Mouse (Mus musculus): ENCODE results near the gene Cracr2b. TPM values are rescaled to one million over a fixed set of nuclear protein-coding genes. Genes with fewer than 3 reads are reported as not detected.
A peak's percentile ranks its signal among the peaks of the same experiment; 100 is the strongest.

Gene Cracr2b
- polyA plus RNA-seq, 1 experiment from 2014 or later, result 8.3 TPM

- peak; percentile 56 for DNase-seq (ENCODE audit: low spot score)
- Histone ChIP-seq H3K4me1 (peaks cover 44% of the 10 kb centered on the region), H3K9me3 (no peaks in the 10 kb centered on the region), H3K27me3 (replicated peaks; ENCODE audit: low read depth, poor library complexity, severe bottlenecking) (peaks cover 99% of the 10 kb centered on the region), H3K36me3 (replicated peaks) (peaks cover 14% of the 10 kb centered on the region), H3K27ac (replicated peaks) (peak overlapping the region; percentile 72; the same call in 1 of the 2 replicates), H3K4me3 (peak overlapping the region; percentile 59)
- WGBS, result 2% methylated on average over 59 of the region's 59 CpGs
Observed at GRCm38 (mm10) chr7:141461521-141462332, 833 bp downstream of the Cracr2b start.

- Histone ChIP-seq H3K4me1 (peaks cover 50% of the 10 kb centered on the region), H3K4me3 (peak overlapping the region; percentile 59)
Observed at GRCm38 (mm10) chr7:141462333-141462821, 1.5 kb downstream of the Cracr2b start.

GRCm38 (mm10) chr7:141463824-141464602, 3.1 kb downstream of the Cracr2b start:
- WGBS, result 19% methylated on average over 12 of the region's 12 CpGs
- Histone ChIP-seq H3K9me3 (no peaks in the 10 kb centered on the region), H3K36me3 (replicated peaks) (peaks cover 8% of the 10 kb centered on the region), H3K27me3 (replicated peaks; ENCODE audit: low read depth, poor library complexity, severe bottlenecking) (peaks cover 81% of the 10 kb centered on the region), H3K27ac (replicated peaks) (no peak overlapping the region), H3K4me1 (peaks cover 67% of the 10 kb centered on the region), H3K4me3 (peak overlapping the region; percentile 48)
- no peak for DNase-seq (ENCODE audit: low spot score)

More at GRCm38 (mm10) chr7:141462333-141462821, 1.5 kb downstream of the Cracr2b start:
- peaks cover 14% of the 10 kb centered on the region for H3K36me3 ChIP-seq (replicated peaks)
- no peaks in the 10 kb centered on the region for H3K9me3 ChIP-seq
- H3K27me3 ChIP-seq (replicated peaks; ENCODE audit: low read depth, poor library complexity, severe bottlenecking), result peaks cover 96% of the 10 kb centered on the region
- WGBS, result 10% methylated on average over 5 of the region's 5 CpGs
- DNase-seq (ENCODE audit: low spot score), result peak; percentile 51
- H3K27ac ChIP-seq (replicated peaks), result no peak overlapping the region

- peak; percentile 52 for DNase-seq (ENCODE audit: low spot score)
- Histone ChIP-seq H3K9me3 (no peaks in the 10 kb centered on the region), H3K27me3 (replicated peaks; ENCODE audit: low read depth, poor library complexity, severe bottlenecking) (peaks cover 74% of the 10 kb centered on the region), H3K4me3 (peak overlapping the region; percentile 48), H3K27ac (replicated peaks) (peak overlapping the region; percentile 21; the same call in 1 of the 2 replicates), H3K4me1 (peaks cover 73% of the 10 kb centered on the region), H3K36me3 (replicated peaks) (peaks cover 8% of the 10 kb centered on the region)
- 2% methylated on average over 38 of the region's 38 CpGs for WGBS
Observed at GRCm38 (mm10) chr7:141464603-141465201, 3.8 kb downstream of the Cracr2b start.

- H3K4me3 ChIP-seq, result peak overlapping the region; percentile 48
- H3K4me1 ChIP-seq, result peaks cover 77% of the 10 kb centered on the region
- H3K27me3 ChIP-seq (replicated peaks; ENCODE audit: low read depth, poor library complexity, severe bottlenecking), result peaks cover 66% of the 10 kb centered on the region
- WGBS, result 30% methylated on average over 10 of the region's 10 CpGs
- DNase-seq (ENCODE audit: low spot score), result peak; percentile 42
- H3K9me3 ChIP-seq, result no peaks in the 10 kb centered on the region
- H3K27ac ChIP-seq (replicated peaks), result no peak overlapping the region; the same call in 1 of the 2 replicates
- peaks cover 16% of the 10 kb centered on the region for H3K36me3 ChIP-seq (replicated peaks)
Observed at GRCm38 (mm10) chr7:141465388-141466044, 4.6 kb downstream of the Cracr2b start.

GRCm38 (mm10) chr7:141466045-141466394, 5.1 kb downstream of the Cracr2b start:
- 74% methylated on average over 7 of the region's 7 CpGs for WGBS
- Histone ChIP-seq H3K4me1 (peaks cover 77% of the 10 kb centered on the region), H3K4me3 (0 out of 2 replicates have a peak overlapping the region, but pooled peaks have one; percentile 48), H3K27ac (replicated peaks) (no peak overlapping the region), H3K36me3 (replicated peaks) (peaks cover 21% of the 10 kb centered on the region), H3K9me3 (no peaks in the 10 kb centered on the region), H3K27me3 (replicated peaks; ENCODE audit: low read depth, poor library complexity, severe bottlenecking) (peaks cover 61% of the 10 kb centered on the region)
- DNase-seq (ENCODE audit: low spot score), result no peak

GRCm38 (mm10) chr7:141466607-141467148, 5.8 kb downstream of the Cracr2b start:
- Histone ChIP-seq H3K27me3 (replicated peaks; ENCODE audit: low read depth, poor library complexity, severe bottlenecking) (peaks cover 54% of the 10 kb centered on the region), H3K27ac (replicated peaks) (peak overlapping the region; percentile 92), H3K36me3 (replicated peaks) (peaks cover 28% of the 10 kb centered on the region), H3K9me3 (no peaks in the 10 kb centered on the region), H3K4me3 (peak overlapping the region; percentile 76), H3K4me1 (peaks cover 74% of the 10 kb centered on the region)
- 59% methylated on average over 10 of the region's 10 CpGs for WGBS
- no peak for DNase-seq (ENCODE audit: low spot score)

- Histone ChIP-seq H3K9me3 (no peaks in the 10 kb centered on the region), H3K4me1 (peaks cover 66% of the 10 kb centered on the region), H3K27me3 (replicated peaks; ENCODE audit: low read depth, poor library complexity, severe bottlenecking) (peaks cover 47% of the 10 kb centered on the region), H3K36me3 (replicated peaks) (peaks cover 34% of the 10 kb centered on the region), H3K4me3 (peak within 1 kb of the TSS; percentile 76), H3K27ac (replicated peaks) (peak within 1 kb of the TSS; percentile 92)
- peak; percentile 93 for DNase-seq (ENCODE audit: low spot score)
- WGBS, result under 1% methylated on average over 52 of the region's 52 CpGs
Observed at GRCm38 (mm10) chr7:141467230-141468030, 6.5 kb downstream of the Cracr2b start, which contains the start of gene Cd151. Gene Cd151, plus strand, starts transcription at chr7:141467392.

GRCm38 (mm10) chr7:141468164-141468521, 7.2 kb downstream of the Cracr2b start:
- H3K9me3 ChIP-seq, result no peaks in the 10 kb centered on the region
- DNase-seq (ENCODE audit: low spot score), result peak; percentile 35
- 19% methylated on average over 5 of the region's 5 CpGs for WGBS
- peaks cover 39% of the 10 kb centered on the region for H3K27me3 ChIP-seq (replicated peaks; ENCODE audit: low read depth, poor library complexity, severe bottlenecking)
- peak overlapping the region; percentile 76 for H3K4me3 ChIP-seq
- peak overlapping the region; percentile 92 for H3K27ac ChIP-seq (replicated peaks)
- peaks cover 40% of the 10 kb centered on the region for H3K36me3 ChIP-seq (replicated peaks)
- H3K4me1 ChIP-seq, result peaks cover 63% of the 10 kb centered on the region

GRCm38 (mm10) chr7:141468522-141469211, 7.8 kb downstream of the Cracr2b start:
- peak; percentile 73 for DNase-seq (ENCODE audit: low spot score)
- Histone ChIP-seq H3K27me3 (replicated peaks; ENCODE audit: low read depth, poor library complexity, severe bottlenecking) (peaks cover 34% of the 10 kb centered on the region), H3K4me1 (peaks cover 67% of the 10 kb centered on the region), H3K4me3 (peak overlapping the region; percentile 76), H3K36me3 (replicated peaks) (peaks cover 40% of the 10 kb centered on the region), H3K9me3 (no peaks in the 10 kb centered on the region), H3K27ac (replicated peaks) (peak overlapping the region; percentile 92)
- WGBS, result 27% methylated on average over 8 of the region's 8 CpGs

All from embryonic facial prominence, embryonic 10.5 days (tissue).